In the genomic region with DNA sequence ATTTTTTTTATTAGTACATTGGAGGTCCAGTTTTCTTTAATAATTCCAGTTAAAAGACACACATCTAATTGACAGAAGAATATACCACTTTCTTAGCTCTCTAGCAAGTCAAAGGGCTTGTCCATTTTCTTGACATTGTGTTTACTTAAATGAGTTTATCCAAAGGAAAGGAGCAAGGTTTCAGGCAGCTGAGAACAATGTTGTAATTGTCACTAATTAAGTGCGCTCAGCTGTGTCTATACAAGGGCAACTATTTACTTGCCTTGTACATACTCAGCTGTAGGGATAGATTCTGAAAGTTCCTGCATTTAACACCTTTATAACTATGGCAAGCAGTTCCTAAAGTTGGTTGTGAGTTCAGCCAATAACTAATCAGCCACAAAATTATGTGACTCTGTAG, we compare ENCODE assay signal across 18 mouse cellular contexts.
DNase-seq lines count a peak whose midpoint lies in the region; ATAC-seq and TF ChIP-seq lines count a peak whose summit lies in the region.
"Had no signal": no experiment of that assay in that cellular context is flagged by ENCODE, and none has a peak within 500 bp of the region (broad histone marks: within the 10 kb centered on the region; RNA-seq: fewer than 3 reads in every experiment).

No protein-coding gene starts in this region.

- H3K4me1 ChIP-seq in forebrain, embryonic 12.5 days, result peaks cover 5% of the 10 kb centered on the region
- peaks cover 25% of the 10 kb centered on the region for H3K4me1 ChIP-seq in forebrain, embryonic 10.5 days
- H3K4me1 ChIP-seq in forebrain, embryonic 14.5 days (ENCODE audit: control insufficient read depth, insufficient read depth, low read length), result 0 out of 2 replicates have a peak, but pooled peaks cover 3% of the 10 kb centered on the region
- no peaks in the 10 kb centered on the region for H3K4me1 ChIP-seq in forebrain, postnatal 0 days (ENCODE audit: insufficient read depth)
- no peaks in the 10 kb centered on the region for H3K4me1 ChIP-seq in midbrain, embryonic 11.5 days (ENCODE audit: control insufficient read depth, insufficient read depth, low read length)
- no peaks in the 10 kb centered on the region for H3K4me1 ChIP-seq in midbrain, embryonic 13.5 days (replicated peaks)
- H3K4me1 ChIP-seq: embryonic facial prominence, embryonic 10.5 days; embryonic facial prominence, embryonic 12.5 days had no signal

- WGBS in forebrain, embryonic 12.5 days, result 51% methylated on average over 1 of the region's 1 CpGs
- WGBS in forebrain, embryonic 10.5 days, result 73% methylated on average over 1 of the region's 1 CpGs
- WGBS in forebrain, embryonic 14.5 days, result 19% methylated on average over 1 of the region's 1 CpGs
- WGBS in forebrain, postnatal 0 days, result 37% methylated on average over 1 of the region's 1 CpGs
- WGBS in midbrain, embryonic 11.5 days, result 88% methylated on average over 1 of the region's 1 CpGs
- 77% methylated on average over 1 of the region's 1 CpGs for WGBS in midbrain, embryonic 13.5 days

- no peak for TF ChIP-seq CTCF in forebrain, postnatal 0 days (IDR thresholded peaks at IDR 0.05; ENCODE audit: low read depth)
- no peak for TF ChIP-seq CTCF in brain, embryonic 14.5 days (IDR thresholded peaks at IDR 0.05; ENCODE audit: borderline replicate concordance, extremely low read depth, insufficient read depth, insufficient read length)

- H3K36me3 ChIP-seq in forebrain, embryonic 12.5 days (replicated peaks), result no peaks in the 10 kb centered on the region
- no peaks in the 10 kb centered on the region for H3K36me3 ChIP-seq in forebrain, embryonic 10.5 days (replicated peaks)
- H3K36me3 ChIP-seq in forebrain, embryonic 14.5 days (ENCODE audit: control insufficient read depth, insufficient read depth, low read length), result no peaks in the 10 kb centered on the region
- H3K36me3 ChIP-seq in forebrain, postnatal 0 days (ENCODE audit: insufficient read depth), result no peaks in the 10 kb centered on the region
- H3K36me3 ChIP-seq in midbrain, embryonic 11.5 days (ENCODE audit: control insufficient read depth, insufficient read depth, low read length), result no peaks in the 10 kb centered on the region
- no peaks in the 10 kb centered on the region for H3K36me3 ChIP-seq in midbrain, embryonic 13.5 days
- H3K36me3 ChIP-seq: embryonic facial prominence, embryonic 10.5 days; embryonic facial prominence, embryonic 12.5 days had no signal

- no peak for DNase-seq in forebrain, embryonic 10.5 days (ENCODE audit: extremely low spot score, low spot score)
- DNase-seq in forebrain, embryonic 14.5 days (ENCODE audit: low spot score), result peak; percentile 25
- no peak for DNase-seq in forebrain, postnatal 0 days
- DNase-seq in midbrain, embryonic 11.5 days (ENCODE audit: low spot score, missing footprints), result peak; percentile 66
- peak; percentile 50 for DNase-seq in brain, embryonic 14.5 days (ENCODE audit: low read depth)
- DNase-seq: adrenal gland, adult 2 months; adrenal gland, postnatal 10 days; adrenal gland, postnatal 25 days; cerebellum, adult 11-12 months; cerebellum, adult 2 months; cerebellum, adult 9-10 months; cerebellum, postnatal 10 days; cerebellum, postnatal 25 days had no signal

- H3K9me3 ChIP-seq in forebrain, embryonic 12.5 days, result no peaks in the 10 kb centered on the region
- no peaks in the 10 kb centered on the region for H3K9me3 ChIP-seq in forebrain, embryonic 10.5 days
- no peaks in the 10 kb centered on the region for H3K9me3 ChIP-seq in forebrain, embryonic 14.5 days (replicated peaks; ENCODE audit: control insufficient read depth, low read length)
- H3K9me3 ChIP-seq in forebrain, postnatal 0 days (ENCODE audit: low read length), result no peaks in the 10 kb centered on the region
- no peaks in the 10 kb centered on the region for H3K9me3 ChIP-seq in midbrain, embryonic 11.5 days (ENCODE audit: control insufficient read depth, low read length)
- H3K9me3 ChIP-seq in midbrain, embryonic 13.5 days, result no peaks in the 10 kb centered on the region
- H3K9me3 ChIP-seq: embryonic facial prominence, embryonic 10.5 days; embryonic facial prominence, embryonic 12.5 days had no signal

- ATAC-seq in forebrain, embryonic 12.5 days (ENCODE audit: low FRiP score), result peak; percentile 47; the same call in 1 of the 2 replicates
- no peak for ATAC-seq in forebrain, embryonic 14.5 days
- ATAC-seq in forebrain, postnatal 0 days, result no peak
- ATAC-seq in midbrain, embryonic 11.5 days (ENCODE audit: low FRiP score), result no peak
- no peak for ATAC-seq in midbrain, embryonic 13.5 days
- ATAC-seq in inflammation-experienced regulatory T-cells, adult 6 months, result no peak

- H3K4me2 ChIP-seq in forebrain, embryonic 12.5 days, result no peak overlapping the region
- no peak overlapping the region for H3K4me2 ChIP-seq in forebrain, embryonic 14.5 days (ENCODE audit: low read length)
- H3K4me2 ChIP-seq in forebrain, postnatal 0 days (ENCODE audit: low read depth), result no peak overlapping the region
- no peak overlapping the region for H3K4me2 ChIP-seq in midbrain, embryonic 11.5 days
- H3K4me2 ChIP-seq in midbrain, embryonic 13.5 days (replicated peaks), result no peak overlapping the region
- H3K4me2 ChIP-seq: embryonic facial prominence, embryonic 12.5 days had no signal

- TF ChIP-seq POLR2A in brain, embryonic 14.5 days (IDR thresholded peaks at IDR 0.05; ENCODE audit: borderline replicate concordance, extremely low read depth, insufficient read depth, insufficient read length, poor library complexity, severe bottlenecking), result no peak

- H3K27me3 ChIP-seq in forebrain, embryonic 12.5 days, result no peaks in the 10 kb centered on the region
- H3K27me3 ChIP-seq in forebrain, embryonic 10.5 days (ENCODE audit: poor library complexity, severe bottlenecking), result peaks cover 9% of the 10 kb centered on the region; the same call in 1 of the 2 replicates
- no peaks in the 10 kb centered on the region for H3K27me3 ChIP-seq in forebrain, embryonic 14.5 days (replicated peaks; ENCODE audit: control insufficient read depth, insufficient read depth, low read length)
- no peaks in the 10 kb centered on the region for H3K27me3 ChIP-seq in forebrain, postnatal 0 days (ENCODE audit: insufficient read depth, low read length)
- no peaks in the 10 kb centered on the region for H3K27me3 ChIP-seq in midbrain, embryonic 11.5 days (ENCODE audit: control insufficient read depth, insufficient read depth, low read length)
- H3K27me3 ChIP-seq in midbrain, embryonic 13.5 days, result peaks cover 9% of the 10 kb centered on the region
- H3K27me3 ChIP-seq: embryonic facial prominence, embryonic 12.5 days had no signal

- no peak overlapping the region for H3K4me3 ChIP-seq in forebrain, embryonic 12.5 days (replicated peaks)
- no peak overlapping the region for H3K4me3 ChIP-seq in forebrain, embryonic 10.5 days
- no peak overlapping the region for H3K4me3 ChIP-seq in forebrain, embryonic 14.5 days (ENCODE audit: low read depth, low read length)
- no peak overlapping the region for H3K4me3 ChIP-seq in forebrain, postnatal 0 days (ENCODE audit: low read depth, low read length)
- H3K4me3 ChIP-seq in midbrain, embryonic 11.5 days (ENCODE audit: low read depth, low read length), result no peak overlapping the region
- H3K4me3 ChIP-seq in midbrain, embryonic 13.5 days (replicated peaks), result no peak overlapping the region
- H3K4me3 ChIP-seq: embryonic facial prominence, embryonic 10.5 days; embryonic facial prominence, embryonic 12.5 days had no signal

- H3K27ac ChIP-seq in forebrain, embryonic 12.5 days, result no peak overlapping the region
- H3K27ac ChIP-seq in forebrain, embryonic 10.5 days, result no peak overlapping the region
- no peak overlapping the region for H3K27ac ChIP-seq in forebrain, embryonic 14.5 days (ENCODE audit: low read depth, low read length)
- H3K27ac ChIP-seq in forebrain, postnatal 0 days (ENCODE audit: low read depth, low read length), result no peak overlapping the region
- H3K27ac ChIP-seq in midbrain, embryonic 11.5 days (ENCODE audit: low read depth, low read length), result no peak overlapping the region
- no peak overlapping the region for H3K27ac ChIP-seq in midbrain, embryonic 13.5 days
- H3K27ac ChIP-seq: embryonic facial prominence, embryonic 10.5 days; embryonic facial prominence, embryonic 12.5 days had no signal

- no peak overlapping the region for H3K9ac ChIP-seq in forebrain, embryonic 12.5 days
- no peak overlapping the region for H3K9ac ChIP-seq in forebrain, embryonic 14.5 days (ENCODE audit: low read length)
- H3K9ac ChIP-seq in forebrain, postnatal 0 days, result no peak overlapping the region
- H3K9ac ChIP-seq in midbrain, embryonic 11.5 days (ENCODE audit: low read length), result no peak overlapping the region
- no peak overlapping the region for H3K9ac ChIP-seq in midbrain, embryonic 13.5 days (replicated peaks)
- H3K9ac ChIP-seq: embryonic facial prominence, embryonic 12.5 days had no signal

Comparison
In these comparisons a context has a peak if more than half of its experiments do, and no peak if none do; other contexts are left out.
1. DNase-seq: peak in forebrain, embryonic 14.5 days (single experiment), midbrain, embryonic 11.5 days (single experiment) and brain, embryonic 14.5 days (single experiment); none in forebrain, embryonic 10.5 days (single experiment) and forebrain, postnatal 0 days (single experiment).